Mouse (Mus musculus) olfactory bulb, adult 2 months (tissue): ENCODE data around the gene Anks1b. TPM values are rescaled to one million over a fixed set of nuclear protein-coding genes. Genes with fewer than 3 reads are reported as not detected.

ENCODE experiments used
- H3K27ac ChIP-seq: fragments of 200-500 bp; 2 replicates; pipeline ENCODE4 v1.5.1; 2012; ENCODE audit warnings: low read depth, low read length; ENCODE audit not compliant: insufficient read depth
- H3K4me1 ChIP-seq: fragments of 200-500 bp; 2 replicates; pipeline ENCODE4 v1.6.1; 2012; ENCODE audit warnings: low read length; ENCODE audit not compliant: control insufficient read depth, insufficient read depth
- H3K4me3 ChIP-seq: fragments of 200-500 bp; 2 replicates; pipeline ENCODE4 v1.5.1; 2012; ENCODE audit warnings: mild to moderate bottlenecking, low read depth, low read length, moderate library complexity; ENCODE audit not compliant: insufficient read depth
- CTCF ChIP-seq: fragments of 200-500 bp; IDR thresholded peaks from 2 replicates; pipeline ENCODE4 v1.5.1; 2012; ENCODE audit warnings: low read depth, mild to moderate bottlenecking, low read length, moderate library complexity; ENCODE audit not compliant: insufficient read depth
- POLR2A ChIP-seq: fragments of 200-500 bp; IDR thresholded peaks from 2 replicates; pipeline ENCODE4 v1.6.1; 2012; ENCODE audit warnings: mild to moderate bottlenecking, low read depth, low read length, moderate library complexity; ENCODE audit not compliant: insufficient read depth
- WGBS: fragments of 180-500 bp; shearing (Covaris S2); methylation state at CpG from one replicate; pipeline ENCODE4 v1.1.7; 2018; 5-methylcytosine and 5-hydroxymethylcytosine counted together
- polyA plus RNA-seq: library from polyadenylated mRNA; stranded (reverse); fragments of >200 nt; gene quantifications from 2 replicates; pipeline ENCODE4 v1.2.4, GENCODE M21; 2012; ENCODE audit warnings: low replicate concordance; ENCODE audit not compliant: missing spikeins, insufficient read depth, insufficient read length

Gene Anks1b
- polyA plus RNA-seq, 1 experiment, result not detected

GRCm38 (mm10) chr10:90757773-90758172 lies 884.5 kb downstream of the Anks1b start:
- 89% methylated on average over 4 of the region's 4 CpGs for WGBS
- TF ChIP-seq POLR2A (no peak), CTCF (no peak)
- Histone ChIP-seq H3K4me3 (no peak overlapping the region), H3K4me1 (peaks cover 4% of the 10 kb centered on the region), H3K27ac (no peak overlapping the region)

- no peaks in the 10 kb centered on the region for H3K4me1 ChIP-seq
- TF ChIP-seq CTCF, result no peak
- TF ChIP-seq POLR2A, result no peak
- no peak overlapping the region for H3K27ac ChIP-seq
- WGBS, result 63% methylated on average over 5 of the region's 5 CpGs
- H3K4me3 ChIP-seq, result no peak overlapping the region
Measured at GRCm38 (mm10) chr10:90759929-90760328, 886.6 kb downstream of the Anks1b start.

GRCm38 (mm10) chr10:90766261-90766660 lies 893.0 kb downstream of the Anks1b start:
- Histone ChIP-seq H3K4me1 (peaks cover 3% of the 10 kb centered on the region; the same call in 1 of the 2 replicates), H3K27ac (no peak overlapping the region), H3K4me3 (no peak overlapping the region)
- TF ChIP-seq CTCF (no peak), POLR2A (no peak)
- 86% methylated on average over 3 of the region's 3 CpGs for WGBS

- no peak overlapping the region for H3K27ac ChIP-seq
- no peak for TF ChIP-seq CTCF
- TF ChIP-seq POLR2A, result no peak
- WGBS, result 10% methylated on average over 11 of the region's 11 CpGs
- H3K4me3 ChIP-seq, result no peak overlapping the region
- peaks cover 7% of the 10 kb centered on the region; the same call in 1 of the 2 replicates for H3K4me1 ChIP-seq
Measured at GRCm38 (mm10) chr10:90770403-90770955, 897.2 kb downstream of the Anks1b start.

- peaks cover 7% of the 10 kb centered on the region; the same call in 1 of the 2 replicates for H3K4me1 ChIP-seq
- H3K4me3 ChIP-seq, result no peak overlapping the region
- no peak overlapping the region for H3K27ac ChIP-seq
- TF ChIP-seq POLR2A (no peak), CTCF (no peak)
- WGBS, result 46% methylated on average over 7 of the region's 7 CpGs
Measured at GRCm38 (mm10) chr10:90771046-90771445, 897.7 kb downstream of the Anks1b start.

- 39% methylated on average over 15 of the region's 15 CpGs for WGBS
- Histone ChIP-seq H3K27ac (no peak overlapping the region), H3K4me1 (peaks cover 7% of the 10 kb centered on the region; the same call in 1 of the 2 replicates), H3K4me3 (no peak overlapping the region)
- no peak for TF ChIP-seq POLR2A
- no peak for TF ChIP-seq CTCF
Measured at GRCm38 (mm10) chr10:90771471-90772226, 898.3 kb downstream of the Anks1b start.

- 55% methylated on average over 13 of the region's 13 CpGs for WGBS
- no peak overlapping the region for H3K4me3 ChIP-seq
- H3K27ac ChIP-seq, result no peak overlapping the region
- 0 out of 2 replicates have a peak, but pooled peaks cover 2% of the 10 kb centered on the region for H3K4me1 ChIP-seq
- TF ChIP-seq CTCF (no peak), POLR2A (no peak)
Measured at GRCm38 (mm10) chr10:90779561-90780400, 906.5 kb downstream of the Anks1b start.

GRCm38 (mm10) chr10:90784981-90785650 lies 911.8 kb downstream of the Anks1b start:
- no peak overlapping the region for H3K27ac ChIP-seq
- 71% methylated on average over 4 of the region's 4 CpGs for WGBS
- no peaks in the 10 kb centered on the region for H3K4me1 ChIP-seq
- H3K4me3 ChIP-seq, result no peak overlapping the region
- TF ChIP-seq POLR2A (no peak), CTCF (no peak)
